Mouse (Mus musculus): ENCODE data around the gene Scn7a. TPM values are rescaled to one million over a fixed set of nuclear protein-coding genes. Genes with fewer than 3 reads are reported as not detected.

Gene Scn7a
- polyA plus RNA-seq, 1 experiment from 2014 or later = 0.19 TPM

- no peak overlapping the region for H3K27ac ChIP-seq (ENCODE audit: low read depth, low read length)
- no peak overlapping the region for H3K4me3 ChIP-seq (ENCODE audit: low read depth, low read length)
- H3K9me3 ChIP-seq (ENCODE audit: control insufficient read depth, low read length) = no peaks in the 10 kb centered on the region
- ATAC-seq (ENCODE audit: low FRiP score) = no peak
- H3K27me3 ChIP-seq (ENCODE audit: control insufficient read depth, insufficient read depth, low read length) = no peaks in the 10 kb centered on the region
- no peaks in the 10 kb centered on the region for H3K4me1 ChIP-seq (ENCODE audit: control insufficient read depth, insufficient read depth, low read length)
- no peaks in the 10 kb centered on the region for H3K36me3 ChIP-seq (ENCODE audit: control insufficient read depth, insufficient read depth, low read length)
- DNase-seq (ENCODE audit: low spot score, missing footprints) = no peak
- H3K4me2 ChIP-seq = no peak overlapping the region
- no peak overlapping the region for H3K9ac ChIP-seq (ENCODE audit: low read length)
Measured at GRCm38 (mm10) chr2:66762905-66763304, 21.8 kb downstream of the Scn7a start.

- no peak overlapping the region for H3K27ac ChIP-seq (ENCODE audit: low read depth, low read length)
- no peak overlapping the region for H3K4me3 ChIP-seq (ENCODE audit: low read depth, low read length)
- H3K27me3 ChIP-seq (ENCODE audit: control insufficient read depth, insufficient read depth, low read length) = no peaks in the 10 kb centered on the region
- ATAC-seq (ENCODE audit: low FRiP score) (no peak), DNase-seq (ENCODE audit: low spot score, missing footprints) (no peak)
- H3K4me2 ChIP-seq = no peak overlapping the region
- WGBS = 90% methylated on average over 3 of the region's 3 CpGs
- H3K36me3 ChIP-seq (ENCODE audit: control insufficient read depth, insufficient read depth, low read length) = no peaks in the 10 kb centered on the region
- no peaks in the 10 kb centered on the region for H3K9me3 ChIP-seq (ENCODE audit: control insufficient read depth, low read length)
- no peaks in the 10 kb centered on the region for H3K4me1 ChIP-seq (ENCODE audit: control insufficient read depth, insufficient read depth, low read length)
- H3K9ac ChIP-seq (ENCODE audit: low read length) = no peak overlapping the region
Measured at GRCm38 (mm10) chr2:66728002-66728401, 56.7 kb downstream of the Scn7a start.

- H3K4me3 ChIP-seq (ENCODE audit: low read depth, low read length) = no peak overlapping the region
- no peak overlapping the region for H3K9ac ChIP-seq (ENCODE audit: low read length)
- no peak overlapping the region for H3K4me2 ChIP-seq
- no peaks in the 10 kb centered on the region for H3K4me1 ChIP-seq (ENCODE audit: control insufficient read depth, insufficient read depth, low read length)
- H3K36me3 ChIP-seq (ENCODE audit: control insufficient read depth, insufficient read depth, low read length) = no peaks in the 10 kb centered on the region
- no peak overlapping the region for H3K27ac ChIP-seq (ENCODE audit: low read depth, low read length)
- no peaks in the 10 kb centered on the region for H3K9me3 ChIP-seq (ENCODE audit: control insufficient read depth, low read length)
- ATAC-seq (ENCODE audit: low FRiP score) = no peak
- no peaks in the 10 kb centered on the region for H3K27me3 ChIP-seq (ENCODE audit: control insufficient read depth, insufficient read depth, low read length)
- DNase-seq (ENCODE audit: low spot score, missing footprints) = no peak
Measured at GRCm38 (mm10) chr2:66727585-66727974, 57.1 kb downstream of the Scn7a start.

GRCm38 (mm10) chr2:66726878-66727584 is 57.7 kb downstream of the Scn7a start:
- WGBS = 74% methylated on average over 2 of the region's 2 CpGs
- DNase-seq (ENCODE audit: low spot score, missing footprints) (no peak), ATAC-seq (ENCODE audit: low FRiP score) (peak; percentile 27; the same call in 1 of the 2 replicates)
- H3K36me3 ChIP-seq (ENCODE audit: control insufficient read depth, insufficient read depth, low read length) = no peaks in the 10 kb centered on the region
- H3K27ac ChIP-seq (ENCODE audit: low read depth, low read length) = no peak overlapping the region
- H3K27me3 ChIP-seq (ENCODE audit: control insufficient read depth, insufficient read depth, low read length) = no peaks in the 10 kb centered on the region
- H3K4me1 ChIP-seq (ENCODE audit: control insufficient read depth, insufficient read depth, low read length) = no peaks in the 10 kb centered on the region
- H3K9ac ChIP-seq (ENCODE audit: low read length) = no peak overlapping the region
- no peaks in the 10 kb centered on the region for H3K9me3 ChIP-seq (ENCODE audit: control insufficient read depth, low read length)
- H3K4me3 ChIP-seq (ENCODE audit: low read depth, low read length) = no peak overlapping the region
- H3K4me2 ChIP-seq = no peak overlapping the region

- H3K27ac ChIP-seq (ENCODE audit: low read depth, low read length) = no peak overlapping the region
- ATAC-seq (ENCODE audit: low FRiP score) (no peak), DNase-seq (ENCODE audit: low spot score, missing footprints) (no peak)
- H3K9me3 ChIP-seq (ENCODE audit: control insufficient read depth, low read length) = no peaks in the 10 kb centered on the region
- H3K4me1 ChIP-seq (ENCODE audit: control insufficient read depth, insufficient read depth, low read length) = no peaks in the 10 kb centered on the region
- H3K9ac ChIP-seq (ENCODE audit: low read length) = no peak overlapping the region
- no peaks in the 10 kb centered on the region for H3K36me3 ChIP-seq (ENCODE audit: control insufficient read depth, insufficient read depth, low read length)
- WGBS = 88% methylated on average over 2 of the region's 2 CpGs
- no peak overlapping the region for H3K4me3 ChIP-seq (ENCODE audit: low read depth, low read length)
- H3K27me3 ChIP-seq (ENCODE audit: control insufficient read depth, insufficient read depth, low read length) = no peaks in the 10 kb centered on the region
- H3K4me2 ChIP-seq = no peak overlapping the region
Measured at GRCm38 (mm10) chr2:66712071-66712470, 72.6 kb downstream of the Scn7a start.

GRCm38 (mm10) chr2:66692300-66692699 is 92.4 kb downstream of the Scn7a start:
- H3K9me3 ChIP-seq (ENCODE audit: control insufficient read depth, low read length) = no peaks in the 10 kb centered on the region
- H3K4me2 ChIP-seq = no peak overlapping the region
- WGBS = 91% methylated on average over 2 of the region's 2 CpGs
- no peaks in the 10 kb centered on the region for H3K4me1 ChIP-seq (ENCODE audit: control insufficient read depth, insufficient read depth, low read length)
- H3K4me3 ChIP-seq (ENCODE audit: low read depth, low read length) = no peak overlapping the region
- H3K9ac ChIP-seq (ENCODE audit: low read length) = no peak overlapping the region
- H3K27me3 ChIP-seq (ENCODE audit: control insufficient read depth, insufficient read depth, low read length) = no peaks in the 10 kb centered on the region
- H3K36me3 ChIP-seq (ENCODE audit: control insufficient read depth, insufficient read depth, low read length) = no peaks in the 10 kb centered on the region
- no peak for ATAC-seq (ENCODE audit: low FRiP score)
- DNase-seq (ENCODE audit: low spot score, missing footprints) = no peak
- H3K27ac ChIP-seq (ENCODE audit: low read depth, low read length) = no peak overlapping the region

DNA sequence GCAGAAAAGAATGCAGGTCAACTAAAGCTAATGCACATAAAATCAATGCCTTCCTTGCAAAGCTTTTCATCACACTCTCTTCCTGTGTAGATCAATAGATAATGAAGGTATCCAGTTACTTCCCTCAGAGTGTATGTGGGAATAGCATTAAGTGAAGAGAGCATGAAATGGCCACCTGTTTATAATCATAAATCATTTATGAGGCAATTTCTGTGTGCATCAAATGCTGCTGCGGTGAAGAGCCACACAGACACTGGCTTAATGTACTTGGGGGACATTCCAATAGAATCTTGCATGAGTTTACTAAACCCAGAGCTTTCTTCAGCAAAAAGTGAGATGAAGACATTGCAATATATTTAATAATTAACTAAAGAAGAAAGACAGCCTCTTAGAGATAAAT is 122.7 kb downstream of the Scn7a start:
- Histone ChIP-seq H3K4me2 (no peak overlapping the region), H3K4me3 (ENCODE audit: low read depth, low read length) (no peak overlapping the region), H3K9me3 (ENCODE audit: control insufficient read depth, low read length) (no peaks in the 10 kb centered on the region), H3K9ac (ENCODE audit: low read length) (no peak overlapping the region), H3K27ac (ENCODE audit: low read depth, low read length) (no peak overlapping the region), H3K36me3 (ENCODE audit: control insufficient read depth, insufficient read depth, low read length) (no peaks in the 10 kb centered on the region), H3K4me1 (ENCODE audit: control insufficient read depth, insufficient read depth, low read length) (no peaks in the 10 kb centered on the region), H3K27me3 (ENCODE audit: control insufficient read depth, insufficient read depth, low read length) (no peaks in the 10 kb centered on the region)
- ATAC-seq (ENCODE audit: low FRiP score) = no peak
- no peak for DNase-seq (ENCODE audit: low spot score, missing footprints)
- 75% methylated on average over 1 of the region's 1 CpGs for WGBS

DNA sequence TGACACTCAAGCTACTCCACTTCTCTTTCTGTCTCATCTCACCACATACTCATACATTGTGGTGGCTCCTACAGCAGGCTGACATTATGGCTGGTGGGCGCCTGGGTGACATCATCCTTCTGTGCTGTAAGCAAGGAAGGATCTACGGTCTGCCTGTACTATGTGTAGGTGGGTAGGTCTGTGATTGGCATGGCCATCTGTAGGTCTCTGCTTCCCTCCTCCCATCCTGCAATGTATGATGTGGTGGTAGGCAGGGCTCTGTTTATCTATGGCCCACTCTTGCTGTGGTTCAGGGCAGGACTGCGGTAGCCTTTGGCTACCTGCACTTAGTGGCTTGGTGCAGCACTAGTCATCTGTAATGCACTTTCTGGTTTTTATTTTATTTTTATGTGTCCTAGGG is 128.3 kb downstream of the Scn7a start:
- no peaks in the 10 kb centered on the region for H3K36me3 ChIP-seq (ENCODE audit: control insufficient read depth, insufficient read depth, low read length)
- DNase-seq (ENCODE audit: low spot score, missing footprints) (no peak), ATAC-seq (ENCODE audit: low FRiP score) (no peak)
- H3K4me3 ChIP-seq (ENCODE audit: low read depth, low read length) = no peak overlapping the region
- H3K9me3 ChIP-seq (ENCODE audit: control insufficient read depth, low read length) = no peaks in the 10 kb centered on the region
- H3K9ac ChIP-seq (ENCODE audit: low read length) = no peak overlapping the region
- no peaks in the 10 kb centered on the region for H3K4me1 ChIP-seq (ENCODE audit: control insufficient read depth, insufficient read depth, low read length)
- H3K27me3 ChIP-seq (ENCODE audit: control insufficient read depth, insufficient read depth, low read length) = no peaks in the 10 kb centered on the region
- H3K27ac ChIP-seq (ENCODE audit: low read depth, low read length) = no peak overlapping the region
- no peak overlapping the region for H3K4me2 ChIP-seq
- WGBS = 90% methylated on average over 3 of the region's 3 CpGs

DNA sequence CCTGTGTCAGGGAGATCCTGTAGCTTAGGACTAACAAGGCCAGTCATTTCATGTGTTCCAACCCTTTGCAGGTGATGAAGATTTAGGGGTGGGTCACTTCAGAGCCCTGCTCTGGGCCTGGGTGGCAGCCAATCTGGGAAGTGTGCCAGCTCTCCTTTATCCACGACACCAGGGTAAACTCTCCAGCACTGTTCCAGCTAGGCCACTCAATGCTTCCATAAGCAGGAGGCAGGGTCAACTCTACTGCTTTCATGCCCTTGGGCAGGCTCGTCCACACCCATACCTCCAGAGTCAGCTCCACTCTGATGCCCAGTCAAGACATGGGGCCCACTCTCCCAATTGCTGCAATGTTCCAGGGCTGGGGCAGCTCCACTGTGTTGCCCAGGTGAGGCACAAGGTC is 129.3 kb downstream of the Scn7a start:
- no peak overlapping the region for H3K27ac ChIP-seq (ENCODE audit: low read depth, low read length)
- DNase-seq (ENCODE audit: low spot score, missing footprints) = no peak
- H3K9me3 ChIP-seq (ENCODE audit: control insufficient read depth, low read length) = no peaks in the 10 kb centered on the region
- H3K36me3 ChIP-seq (ENCODE audit: control insufficient read depth, insufficient read depth, low read length) = no peaks in the 10 kb centered on the region
- no peak overlapping the region for H3K9ac ChIP-seq (ENCODE audit: low read length)
- no peak overlapping the region for H3K4me2 ChIP-seq
- ATAC-seq (ENCODE audit: low FRiP score) = no peak
- no peaks in the 10 kb centered on the region for H3K4me1 ChIP-seq (ENCODE audit: control insufficient read depth, insufficient read depth, low read length)
- no peaks in the 10 kb centered on the region for H3K27me3 ChIP-seq (ENCODE audit: control insufficient read depth, insufficient read depth, low read length)
- no peak overlapping the region for H3K4me3 ChIP-seq (ENCODE audit: low read depth, low read length)
- 95% methylated on average over 2 of the region's 2 CpGs for WGBS
